Mouse (Mus musculus) cerebellum, adult 9-10 months (tissue): ENCODE data around the gene Gm7995.
"Not testable (repeated sequence)": the region's sequence is repeated elsewhere in the genome, so short reads cannot be mapped to it uniquely, and the experiment has no call there.

Source experiments
- DNase-seq: peaks from one replicate; pipeline ENCODE4 v3.0.0; 2022

The Gm7995 gene

DNA sequence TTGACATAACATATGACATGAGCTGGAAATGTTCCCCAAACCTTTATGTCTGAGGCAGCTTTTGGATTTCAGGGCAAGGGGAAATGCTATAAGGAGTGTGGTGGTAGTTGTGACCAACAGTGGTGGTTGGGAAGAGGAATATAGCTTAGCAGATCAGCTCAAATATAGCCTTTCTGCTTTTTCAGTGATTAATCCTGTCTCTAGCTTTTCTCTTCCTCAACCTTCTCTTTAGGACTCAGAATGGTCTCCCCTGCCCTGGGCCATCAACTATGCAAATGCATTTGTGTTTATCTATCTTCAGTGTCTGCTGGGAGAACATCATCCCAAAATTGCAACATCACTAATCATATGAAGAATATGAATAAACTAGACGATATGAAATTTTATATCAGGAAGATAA is at the start of gene Gm7995:
TSS of gene Gm7995 (plus strand) at position 301 of the 400 bp plus-strand sequence.
- not testable (repeated sequence) for DNase-seq

GRCm38 (mm10) chr14:42297258-42297657 is 12.8 kb upstream of the Gm7995 start, which contains the start of gene Gm9611:
Gm9611 (minus strand) TSS chr14:42297358.
- not testable (repeated sequence) for DNase-seq
